Mouse (Mus musculus): ENCODE results near the gene Wdfy2. TPM values are rescaled to one million over a fixed set of nuclear protein-coding genes. Genes with fewer than 3 reads are reported as not detected.

Wdfy2 gene
- total and polyA plus RNA-seq, 2 experiments from 2014 or later, result 4.3 to 19.6 TPM

DNA sequence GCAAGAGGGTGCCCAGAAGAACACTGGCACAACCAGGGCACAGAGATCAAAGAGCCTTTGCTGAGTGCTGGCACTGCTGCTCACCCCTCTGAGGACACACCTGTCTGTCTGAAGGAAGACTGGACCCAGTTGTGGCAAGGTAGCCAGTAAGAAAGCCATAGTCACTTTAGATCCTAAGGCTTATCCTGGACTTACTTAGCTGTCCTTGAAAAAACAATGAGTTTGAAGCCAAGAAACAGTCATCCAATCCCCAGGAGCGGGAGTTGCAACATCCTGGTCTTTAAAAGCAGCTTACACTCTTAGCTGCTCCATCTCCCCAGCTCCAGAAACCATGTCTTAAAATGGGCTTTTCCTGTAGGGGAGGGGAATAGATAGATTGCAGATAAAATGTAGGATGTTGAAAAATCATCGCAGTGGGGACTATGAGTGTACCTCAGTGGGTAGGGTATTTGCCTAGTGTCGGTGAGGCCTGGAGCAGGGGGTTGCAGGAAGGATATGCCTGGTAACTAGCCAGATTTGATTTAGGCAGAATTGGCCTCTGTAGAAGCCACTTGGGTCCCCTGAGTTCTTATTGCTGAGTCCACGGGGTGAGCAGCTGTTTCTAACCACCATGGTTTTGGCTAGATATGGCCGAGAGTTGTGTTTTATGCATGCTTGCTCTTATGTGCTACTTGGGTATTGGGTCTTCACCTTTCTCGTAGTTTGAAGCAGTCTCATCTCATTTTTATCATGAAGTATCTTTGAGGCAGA is 99.3 kb downstream of the Wdfy2 start:
- no peak for DNase-seq (ENCODE audit: low spot score)

DNA sequence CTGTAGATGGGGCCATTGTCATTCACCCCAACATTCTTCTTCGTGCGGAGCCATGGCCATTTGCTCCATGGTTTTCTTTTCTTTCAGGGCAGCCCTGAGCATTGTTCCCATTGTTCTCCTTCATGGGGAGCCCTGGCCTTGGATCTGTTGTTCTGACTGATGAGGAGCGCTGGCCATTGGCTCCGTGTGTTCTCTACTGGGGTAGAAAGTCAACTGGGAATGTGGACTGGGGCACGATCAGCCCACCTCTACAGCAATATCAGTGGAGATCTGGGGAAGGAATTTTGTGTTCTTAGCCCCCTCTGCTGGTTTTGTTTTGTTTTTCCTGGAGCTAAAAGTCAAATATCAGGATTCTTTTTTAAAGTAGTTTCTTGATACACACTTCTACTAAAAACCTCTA is 100.2 kb downstream of the Wdfy2 start:
- H3K27ac ChIP-seq (ENCODE audit: low read depth, low read length), result no peak overlapping the region
- no peak overlapping the region for H3K9ac ChIP-seq (replicated peaks; ENCODE audit: low read length, poor library complexity, severe bottlenecking)
- H3K27me3 ChIP-seq (ENCODE audit: insufficient read depth, low read length), result no peaks in the 10 kb centered on the region
- H3K9me3 ChIP-seq (ENCODE audit: low read length), result 0 out of 2 replicates have a peak, but pooled peaks cover 4% of the 10 kb centered on the region
- no peak overlapping the region for H3K4me3 ChIP-seq (ENCODE audit: low read depth, low read length)
- peak; percentile 69 for TF ChIP-seq CTCF (IDR thresholded peaks at IDR 0.05)
- no peak for ATAC-seq (ENCODE audit: low FRiP score)
- H3K4me1 ChIP-seq (ENCODE audit: insufficient read depth, low read length), result no peaks in the 10 kb centered on the region
- H3K36me3 ChIP-seq (ENCODE audit: insufficient read depth, low read length), result peaks cover 10% of the 10 kb centered on the region; the same call in 1 of the 2 replicates
- 54% methylated on average over 5 of the region's 5 CpGs for WGBS
- no peak overlapping the region for H3K4me2 ChIP-seq (ENCODE audit: low read depth, low read length, poor library complexity, severe bottlenecking)
- DNase-seq (ENCODE audit: low spot score), result peak; percentile 53

More for the DNA sequence above, 99.3 kb downstream of the Wdfy2 start:
- H3K36me3 ChIP-seq (ENCODE audit: insufficient read depth, low read length), result peaks cover 12% of the 10 kb centered on the region; the same call in 1 of the 2 replicates
- H3K4me1 ChIP-seq (ENCODE audit: insufficient read depth, low read length), result no peaks in the 10 kb centered on the region
- WGBS, result 93% methylated on average over 6 of the region's 6 CpGs
- no peak overlapping the region for H3K9ac ChIP-seq (replicated peaks; ENCODE audit: low read length, poor library complexity, severe bottlenecking)
- TF ChIP-seq CTCF (IDR thresholded peaks at IDR 0.05), result no peak
- no peaks in the 10 kb centered on the region for H3K27me3 ChIP-seq (ENCODE audit: insufficient read depth, low read length)
- H3K9me3 ChIP-seq (ENCODE audit: low read length), result 0 out of 2 replicates have a peak, but pooled peaks cover 4% of the 10 kb centered on the region
- no peak for ATAC-seq (ENCODE audit: low FRiP score)
- no peak overlapping the region for H3K4me3 ChIP-seq (ENCODE audit: low read depth, low read length)
- no peak overlapping the region for H3K27ac ChIP-seq (ENCODE audit: low read depth, low read length)
- no peak overlapping the region for H3K4me2 ChIP-seq (ENCODE audit: low read depth, low read length, poor library complexity, severe bottlenecking)

DNA sequence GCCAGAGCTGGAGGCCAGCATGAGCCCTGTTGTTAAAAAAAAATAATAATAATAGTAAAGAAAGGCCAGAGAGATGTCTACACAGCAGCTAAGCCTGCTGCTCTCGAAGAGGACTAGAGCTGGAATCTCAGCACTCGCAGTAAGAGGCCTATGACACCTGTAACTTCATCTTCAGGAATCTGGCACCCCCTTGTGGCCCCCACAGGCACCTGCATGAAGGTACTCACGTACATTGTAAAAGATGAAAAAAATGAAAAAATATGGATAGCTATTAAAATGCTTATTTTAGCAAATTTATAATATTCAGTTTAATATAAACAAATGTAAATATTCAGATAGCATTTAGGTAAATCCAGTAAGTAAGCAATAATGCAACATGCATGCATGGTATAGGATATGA is 102.0 kb downstream of the Wdfy2 start:
- H3K4me3 ChIP-seq (ENCODE audit: low read depth, low read length), result no peak overlapping the region
- no peak overlapping the region for H3K4me2 ChIP-seq (ENCODE audit: low read depth, low read length, poor library complexity, severe bottlenecking)
- TF ChIP-seq CTCF (IDR thresholded peaks at IDR 0.05), result peak; percentile 41
- peaks cover 15% of the 10 kb centered on the region for H3K36me3 ChIP-seq (ENCODE audit: insufficient read depth, low read length)
- no peak overlapping the region for H3K9ac ChIP-seq (replicated peaks; ENCODE audit: low read length, poor library complexity, severe bottlenecking)
- H3K27ac ChIP-seq (ENCODE audit: low read depth, low read length), result no peak overlapping the region
- no peak for ATAC-seq (ENCODE audit: low FRiP score)
- WGBS, result 96% methylated on average over 3 of the region's 3 CpGs
- H3K4me1 ChIP-seq (ENCODE audit: insufficient read depth, low read length), result no peaks in the 10 kb centered on the region
- DNase-seq (ENCODE audit: low spot score), result no peak
- no peaks in the 10 kb centered on the region for H3K27me3 ChIP-seq (ENCODE audit: insufficient read depth, low read length)
- 0 out of 2 replicates have a peak, but pooled peaks cover 4% of the 10 kb centered on the region for H3K9me3 ChIP-seq (ENCODE audit: low read length)

DNA sequence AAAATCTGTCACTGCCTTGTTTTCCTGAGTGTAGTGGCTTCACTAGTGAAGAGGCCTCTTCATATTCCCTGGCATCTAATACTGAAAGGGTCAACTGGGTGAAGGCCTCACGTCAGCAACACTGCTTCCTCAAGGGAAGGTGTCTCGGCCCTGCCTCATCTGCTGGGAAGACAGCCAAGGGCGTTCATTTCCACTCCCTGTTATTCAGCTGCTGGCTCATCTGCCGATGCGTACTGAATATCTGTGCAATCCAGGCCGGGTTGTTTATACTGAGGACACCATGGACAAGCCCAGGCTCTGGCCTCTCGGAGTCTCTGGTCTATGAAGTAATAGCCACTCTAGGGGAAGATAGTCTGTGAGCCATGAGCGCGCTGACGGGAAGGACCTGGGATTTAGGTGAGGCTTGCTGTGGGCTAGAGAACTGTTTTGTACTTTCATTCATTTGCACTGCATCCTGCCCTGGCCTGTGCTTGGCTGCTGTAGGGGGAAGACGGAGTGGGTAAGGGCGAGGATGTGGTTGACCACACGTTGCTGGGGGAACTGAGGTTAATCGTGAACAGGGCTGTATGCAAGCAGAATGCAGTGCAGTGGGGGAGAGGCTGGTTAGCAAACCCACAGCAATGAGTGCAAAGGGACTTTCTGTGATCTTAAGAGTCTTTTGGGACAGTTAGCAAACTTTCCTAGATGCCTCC is 103.1 kb downstream of the Wdfy2 start:
- Histone ChIP-seq H3K4me1 (ENCODE audit: insufficient read depth, low read length) (no peaks in the 10 kb centered on the region), H3K9ac (replicated peaks; ENCODE audit: low read length, poor library complexity, severe bottlenecking) (no peak overlapping the region), H3K36me3 (ENCODE audit: insufficient read depth, low read length) (peaks cover 18% of the 10 kb centered on the region), H3K27me3 (ENCODE audit: insufficient read depth, low read length) (no peaks in the 10 kb centered on the region), H3K9me3 (ENCODE audit: low read length) (0 out of 2 replicates have a peak, but pooled peaks cover 4% of the 10 kb centered on the region), H3K27ac (ENCODE audit: low read depth, low read length) (no peak overlapping the region), H3K4me2 (ENCODE audit: low read depth, low read length, poor library complexity, severe bottlenecking) (no peak overlapping the region), H3K4me3 (ENCODE audit: low read depth, low read length) (no peak overlapping the region)
- ATAC-seq (ENCODE audit: low FRiP score) (no peak), DNase-seq (ENCODE audit: low spot score) (no peak)
- WGBS, result 84% methylated on average over 14 of the region's 14 CpGs
- TF ChIP-seq CTCF (IDR thresholded peaks at IDR 0.05), result no peak

DNA sequence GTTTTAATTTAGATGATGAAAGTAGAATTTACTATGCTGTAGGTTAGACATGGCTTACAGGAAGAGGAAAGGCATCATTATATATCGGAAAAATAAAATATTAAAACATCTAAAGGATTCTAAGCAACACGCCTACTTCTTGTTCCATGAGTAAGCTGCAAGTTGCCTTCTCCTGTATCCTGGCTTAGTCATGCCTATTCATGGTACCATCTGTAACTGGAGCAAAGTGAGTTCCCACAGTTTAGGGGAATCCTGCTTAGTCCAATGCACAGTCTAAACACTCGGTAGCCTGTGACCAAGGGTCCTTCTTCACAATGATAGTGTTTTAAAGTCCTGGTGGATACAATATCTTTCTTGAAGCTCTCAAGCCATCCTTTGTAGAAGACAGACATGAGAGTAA is 109.3 kb downstream of the Wdfy2 start:
- Histone ChIP-seq H3K4me3 (ENCODE audit: low read depth, low read length) (no peak overlapping the region), H3K4me1 (ENCODE audit: insufficient read depth, low read length) (no peaks in the 10 kb centered on the region), H3K9ac (replicated peaks; ENCODE audit: low read length, poor library complexity, severe bottlenecking) (no peak overlapping the region), H3K4me2 (ENCODE audit: low read depth, low read length, poor library complexity, severe bottlenecking) (no peak overlapping the region), H3K36me3 (ENCODE audit: insufficient read depth, low read length) (peaks cover 21% of the 10 kb centered on the region), H3K27me3 (ENCODE audit: insufficient read depth, low read length) (no peaks in the 10 kb centered on the region), H3K9me3 (ENCODE audit: low read length) (no peaks in the 10 kb centered on the region), H3K27ac (ENCODE audit: low read depth, low read length) (no peak overlapping the region)
- DNase-seq (ENCODE audit: low spot score) (no peak), ATAC-seq (ENCODE audit: low FRiP score) (no peak)
- no peak for TF ChIP-seq CTCF (IDR thresholded peaks at IDR 0.05)
- 90% methylated on average over 3 of the region's 3 CpGs for WGBS

DNA sequence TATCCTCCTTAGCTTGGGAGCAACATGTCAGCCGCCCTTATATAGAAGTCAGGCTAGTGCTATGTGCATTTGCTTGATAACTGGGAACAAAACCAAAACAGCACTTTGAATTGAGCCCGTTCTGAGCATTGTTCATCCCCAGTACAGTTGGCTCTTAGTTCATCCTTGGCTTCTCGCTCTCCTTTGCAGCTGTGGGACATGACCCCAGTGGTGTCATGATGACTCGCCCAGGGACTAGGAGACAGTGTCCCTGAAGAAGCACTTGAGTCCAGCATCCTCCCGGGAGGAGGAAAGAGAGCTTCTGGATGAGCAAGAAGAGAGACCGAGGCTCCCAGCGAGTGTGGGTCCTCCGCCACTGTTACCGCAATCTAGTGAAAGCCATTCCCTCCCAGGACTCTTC is 118.6 kb downstream of the Wdfy2 start:
- no peaks in the 10 kb centered on the region for H3K4me1 ChIP-seq (ENCODE audit: insufficient read depth, low read length)
- WGBS, result 94% methylated on average over 9 of the region's 9 CpGs
- DNase-seq (ENCODE audit: low spot score), result no peak
- no peak overlapping the region for H3K4me2 ChIP-seq (ENCODE audit: low read depth, low read length, poor library complexity, severe bottlenecking)
- H3K36me3 ChIP-seq (ENCODE audit: insufficient read depth, low read length), result peaks cover 35% of the 10 kb centered on the region
- no peak for ATAC-seq (ENCODE audit: low FRiP score)
- no peak overlapping the region for H3K9ac ChIP-seq (replicated peaks; ENCODE audit: low read length, poor library complexity, severe bottlenecking)
- no peak overlapping the region for H3K4me3 ChIP-seq (ENCODE audit: low read depth, low read length)
- H3K27me3 ChIP-seq (ENCODE audit: insufficient read depth, low read length), result no peaks in the 10 kb centered on the region
- no peaks in the 10 kb centered on the region for H3K9me3 ChIP-seq (ENCODE audit: low read length)
- H3K27ac ChIP-seq (ENCODE audit: low read depth, low read length), result no peak overlapping the region
- no peak for TF ChIP-seq CTCF (IDR thresholded peaks at IDR 0.05)
